Mouse (Mus musculus) embryo, embryonic 10 days (tissue): ENCODE measurements around the gene Radil.

Experiments used
- DNase-seq: peaks from one replicate; pipeline ENCODE4 v3.0.0-alpha.2; 2015; ENCODE audit warnings: low spot score

Gene Radil

DNA sequence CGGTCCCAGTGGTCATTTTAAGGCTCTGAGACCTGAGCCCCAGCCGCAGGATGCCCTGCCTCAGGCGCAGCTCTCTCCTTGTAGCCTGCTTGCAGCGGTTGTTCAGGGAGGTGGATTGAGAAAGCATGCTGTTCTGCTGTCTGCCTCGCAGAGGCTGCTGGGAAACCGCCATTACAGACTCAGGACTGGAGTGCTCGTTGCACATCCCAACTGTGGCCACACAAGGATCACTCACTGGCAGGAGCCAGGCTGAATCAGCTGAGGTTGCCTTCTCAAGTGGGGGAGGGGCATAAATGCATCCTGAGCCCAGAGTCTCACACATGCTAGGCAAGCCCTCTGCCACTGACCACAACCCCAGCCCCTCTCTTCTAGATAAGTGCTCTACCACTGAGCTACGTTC is 105.2 kb downstream of the Radil start:
- peak; percentile 55 for DNase-seq

DNA sequence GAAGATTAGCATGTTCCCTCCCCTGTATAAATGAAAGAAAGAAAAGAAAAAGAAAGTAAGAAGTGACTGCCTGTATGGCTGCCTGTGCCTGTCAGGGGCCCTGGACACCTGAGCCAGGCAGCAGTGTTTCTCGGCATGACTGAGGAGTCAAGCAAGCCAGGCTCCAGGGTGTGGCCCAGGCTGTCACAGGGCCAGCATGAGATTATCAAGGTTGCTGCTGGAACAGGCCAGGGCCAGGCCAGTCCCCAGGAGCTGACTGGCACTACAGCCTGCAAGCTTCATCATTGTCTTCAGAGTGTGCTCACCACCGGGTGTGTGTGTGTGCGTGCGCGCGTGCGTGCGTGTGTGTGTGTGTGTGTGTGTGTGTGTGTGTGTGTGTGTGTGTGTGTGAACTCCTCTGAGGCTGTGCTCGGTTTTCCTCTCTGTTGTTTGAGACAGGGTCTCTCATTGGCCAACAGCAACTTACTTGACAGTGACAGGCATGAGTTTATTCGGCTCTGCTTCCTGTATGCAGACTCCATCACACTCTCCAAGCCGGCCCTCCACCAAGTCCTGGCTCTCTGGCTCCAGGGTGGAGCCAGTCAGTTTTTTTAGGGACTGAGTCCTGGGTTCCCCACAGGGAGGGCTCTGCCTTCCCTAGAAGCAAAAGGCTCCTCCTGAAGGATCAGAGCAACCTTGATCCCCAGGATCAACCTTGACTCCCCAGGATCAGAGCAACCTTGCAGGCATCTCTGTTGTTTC is 105.9 kb downstream of the Radil start:
- DNase-seq, result no peak

DNA sequence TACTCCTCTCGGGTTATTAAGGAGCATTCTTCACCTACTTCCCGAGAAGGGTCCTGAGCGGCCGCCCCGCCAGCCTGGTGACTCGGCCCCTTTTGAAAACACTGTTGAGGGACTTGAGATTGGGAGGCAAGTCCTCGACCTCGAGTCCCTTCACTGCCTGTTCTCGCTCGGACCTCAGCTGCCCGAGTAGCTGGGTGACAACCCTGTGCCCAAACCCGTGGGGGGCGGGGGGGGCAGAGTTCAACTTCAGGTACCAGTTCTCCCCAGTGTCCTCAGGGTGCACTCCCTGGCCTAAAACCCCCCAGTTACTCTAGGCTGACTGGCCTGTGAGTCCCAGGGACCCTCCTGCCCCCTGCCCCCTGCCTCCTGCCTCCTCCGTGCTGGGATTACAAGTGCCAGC is 106.9 kb downstream of the Radil start:
- DNase-seq, result no peak

DNA sequence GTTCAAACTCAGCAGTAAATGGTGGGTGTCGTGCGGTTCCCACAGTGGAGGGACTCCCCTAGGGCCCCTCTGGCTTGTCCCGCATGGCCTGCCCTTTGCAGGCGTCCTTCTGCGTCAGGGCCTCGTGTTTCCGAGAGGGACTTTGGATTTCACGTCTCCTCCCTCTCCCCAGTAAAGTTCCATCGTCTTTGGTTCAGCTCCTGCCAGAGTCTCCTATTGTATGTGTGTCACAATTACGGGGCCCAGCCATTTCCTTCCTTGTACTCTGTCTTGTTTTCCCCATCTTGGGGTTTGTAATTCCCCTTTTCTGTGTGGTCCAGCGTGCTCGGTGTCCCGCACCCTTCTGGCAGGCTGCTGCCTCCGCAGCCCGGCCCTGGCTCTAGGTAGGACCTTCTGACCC is 107.4 kb downstream of the Radil start:
- DNase-seq, result no peak

DNA sequence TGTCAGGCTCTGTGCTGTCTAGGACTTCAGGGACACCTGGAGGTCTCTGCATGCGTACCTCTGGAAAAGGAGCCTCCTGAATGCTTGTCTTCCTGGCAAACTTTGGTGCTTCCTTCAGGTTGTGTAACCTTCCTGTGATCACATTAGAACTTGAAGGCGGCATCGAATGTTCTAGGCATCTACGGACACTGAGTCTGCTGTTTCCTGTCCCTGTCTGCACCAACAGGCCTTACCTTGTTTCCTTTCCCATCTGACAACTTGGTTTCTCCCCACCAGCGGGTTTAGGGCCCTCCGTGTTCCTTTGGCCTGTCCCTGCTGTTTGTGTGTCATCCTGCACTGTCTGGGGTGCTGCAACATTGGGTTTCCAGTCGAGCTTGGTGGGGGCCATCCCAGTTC is 108.9 kb downstream of the Radil start:
- no peak for DNase-seq

DNA sequence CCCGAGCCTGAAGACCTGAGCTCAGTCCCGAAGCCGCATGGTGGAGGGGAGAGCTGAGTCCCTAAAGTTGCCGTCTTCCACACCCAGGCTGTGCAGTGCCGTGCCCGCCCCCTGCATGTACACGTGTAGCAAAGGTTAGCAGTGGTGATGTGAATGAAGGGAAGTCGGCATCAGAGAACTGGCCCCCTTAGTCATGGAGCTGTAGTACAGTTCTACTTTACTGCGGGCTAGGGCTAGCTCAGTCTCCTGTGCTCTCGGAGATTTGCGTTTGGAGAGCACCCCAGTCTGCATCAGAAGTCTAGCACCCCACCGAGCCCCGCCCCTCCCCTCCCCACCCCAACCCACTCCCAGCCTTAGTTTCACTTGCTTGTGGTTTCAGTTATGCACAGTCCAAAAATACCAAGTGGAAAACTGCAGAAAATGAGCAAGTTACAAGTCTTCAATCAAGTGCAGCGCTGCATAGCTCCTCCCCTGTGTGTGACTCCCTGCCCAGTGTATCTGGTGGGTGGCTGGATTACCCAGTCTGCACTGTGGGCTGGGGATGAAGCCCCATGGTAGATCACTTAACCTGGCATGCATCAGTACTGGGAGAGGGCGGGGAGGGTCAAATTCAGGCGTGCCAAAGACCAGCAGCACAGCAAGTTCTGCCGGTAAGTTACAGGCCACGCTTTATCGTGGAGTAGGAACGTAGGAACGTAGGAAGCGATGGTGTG is 109.4 kb downstream of the Radil start:
- DNase-seq, result no peak

DNA sequence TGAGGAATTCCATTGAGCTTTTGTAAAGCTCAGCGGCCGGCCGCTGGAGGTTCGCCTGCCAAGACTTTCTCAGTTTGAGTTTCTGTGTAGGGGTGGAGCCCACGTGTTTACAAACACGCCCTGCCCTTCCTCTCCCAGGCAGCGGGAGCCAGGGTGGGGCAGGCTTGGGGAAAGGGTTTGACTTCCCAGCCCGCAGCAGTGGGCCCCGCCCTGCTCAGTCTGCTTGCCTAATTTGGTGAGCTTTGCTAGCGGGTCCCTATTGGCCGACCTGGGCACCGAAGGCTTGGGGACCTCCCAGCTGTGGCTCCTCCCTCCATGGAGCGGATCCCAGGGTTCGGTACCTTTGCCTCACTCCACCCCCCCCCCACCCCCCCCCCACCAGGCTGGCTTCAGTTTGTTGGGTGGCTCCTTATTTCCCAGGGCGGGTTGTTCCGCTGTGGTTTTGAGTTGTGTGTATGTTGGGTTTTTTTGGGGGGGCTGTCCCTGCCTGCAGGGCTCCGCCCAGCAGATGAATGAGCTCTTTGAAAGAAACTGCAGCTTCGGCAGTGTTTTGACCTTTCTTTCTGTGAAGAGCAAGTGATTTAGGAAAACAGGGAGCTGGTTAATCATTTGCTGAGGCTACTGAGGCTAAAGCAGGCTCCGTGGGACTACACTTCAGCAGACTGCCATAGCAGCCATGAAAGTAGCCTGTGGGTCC is 110.3 kb downstream of the Radil start:
- DNase-seq, result peak; percentile 94

DNA sequence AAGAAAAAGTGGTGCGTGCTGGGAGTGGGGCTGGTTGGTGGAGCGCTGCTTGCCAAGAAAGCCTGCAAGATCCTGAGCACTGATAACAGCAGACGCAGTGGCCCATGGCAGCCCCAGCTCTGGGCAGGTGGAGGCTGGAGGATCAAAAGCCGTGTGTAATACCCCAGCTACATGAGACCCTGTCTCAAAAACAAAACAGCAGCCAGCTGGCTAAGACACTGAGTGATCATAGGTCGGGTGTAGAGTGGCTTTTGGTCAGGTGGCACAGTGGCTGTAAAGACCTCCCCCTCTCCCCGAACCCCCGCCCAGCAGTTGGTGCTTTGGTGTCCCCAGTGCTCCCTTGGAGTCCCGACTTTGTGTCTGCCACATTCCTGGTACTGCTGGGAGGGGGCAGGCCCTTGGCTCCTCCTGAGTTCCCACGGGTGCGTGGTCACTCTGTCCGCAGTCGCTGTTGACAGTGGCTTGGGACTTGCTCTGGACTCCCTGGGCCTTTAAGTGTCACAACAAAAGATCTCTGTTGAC is 110.9 kb downstream of the Radil start:
- peak; percentile 49 for DNase-seq

DNA sequence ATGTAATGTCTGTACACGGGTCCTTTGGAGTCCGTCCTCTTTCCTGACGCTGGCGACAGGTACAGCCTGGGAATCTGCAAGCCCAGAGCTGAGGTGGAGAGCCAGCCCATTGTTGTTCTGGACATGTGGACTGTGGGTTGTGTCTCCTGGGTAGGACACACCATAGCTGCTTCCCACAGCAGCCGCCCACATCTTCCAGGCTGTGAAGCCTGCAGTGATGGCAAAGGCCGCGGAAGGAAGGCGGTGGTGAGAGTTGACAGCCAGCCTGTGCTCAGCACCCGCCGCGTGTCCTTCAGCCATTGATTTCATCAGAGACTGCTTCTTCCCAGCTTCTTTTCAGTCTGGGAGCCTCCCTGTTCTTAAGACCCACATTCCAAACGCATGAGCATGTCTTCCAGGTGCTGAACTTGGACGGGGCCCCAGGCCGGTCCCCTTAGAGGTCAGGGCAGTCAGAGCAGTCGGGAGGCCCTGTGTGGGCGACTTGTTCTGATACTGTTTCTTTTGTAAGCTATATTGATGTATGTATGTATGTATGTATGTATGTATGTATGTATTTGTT is 112.4 kb downstream of the Radil start:
- DNase-seq, result no peak

DNA sequence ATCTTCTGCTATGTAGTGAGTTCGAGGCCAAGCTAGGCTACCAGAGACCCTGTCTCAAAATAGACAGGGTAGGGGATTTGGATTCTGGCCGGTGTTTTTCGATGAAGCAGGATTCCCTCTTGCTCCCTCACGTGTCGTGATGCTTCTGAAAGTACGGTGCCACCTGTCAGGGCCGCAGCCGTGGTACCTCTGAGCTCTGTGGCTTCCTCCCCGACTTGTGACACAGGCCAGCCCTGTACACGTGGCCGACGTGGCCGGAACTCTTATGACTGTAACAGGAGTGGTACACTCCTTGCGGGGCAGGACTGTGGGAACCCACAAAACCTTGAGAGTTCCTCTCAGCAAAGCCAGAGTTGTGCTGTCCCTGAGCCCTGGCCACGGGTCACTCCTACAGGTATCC is 115.2 kb downstream of the Radil start:
- no peak for DNase-seq
